10 mouse cellular contexts compared by ENCODE assay signal in genomic region chr10:58600983-58601382, GRCm38 (mm10).
DNase-seq lines count a peak whose midpoint lies in the region; ATAC-seq and TF ChIP-seq lines count a peak whose summit lies in the region.
"Had no signal": no experiment of that assay in that cellular context is flagged by ENCODE, and none has a peak within 500 bp of the region (broad histone marks: within the 10 kb centered on the region; RNA-seq: fewer than 3 reads in every experiment).

No protein-coding gene starts in this region.

- H3K4me2 ChIP-seq in liver, embryonic 11.5 days = no peak overlapping the region
- H3K4me2 ChIP-seq in forebrain, embryonic 14.5 days (ENCODE audit: low read length) = no peak overlapping the region
- H3K4me2 ChIP-seq in stomach, postnatal 0 days (replicated peaks; ENCODE audit: low read depth) = no peak overlapping the region

- no peak for ATAC-seq in liver, embryonic 11.5 days (replicated peaks; ENCODE audit: low FRiP score)
- peak; percentile 66 for ATAC-seq in forebrain, embryonic 14.5 days
- ATAC-seq in stomach, postnatal 0 days (ENCODE audit: low FRiP score, low TSS enrichment) = no peak
- ATAC-seq: CD4-positive, CD25-positive, alpha-beta regulatory T cell, adult 4 months had no signal

- TF ChIP-seq CTCF in stomach, postnatal 0 days (IDR thresholded peaks at IDR 0.05; ENCODE audit: low read depth) = no peak

- no peak overlapping the region for H3K27ac ChIP-seq in liver, embryonic 11.5 days (ENCODE audit: low read depth, low read length)
- peak overlapping the region; percentile 70 for H3K27ac ChIP-seq in forebrain, embryonic 14.5 days (ENCODE audit: low read depth, low read length)
- H3K27ac ChIP-seq in stomach, postnatal 0 days (replicated peaks) = no peak overlapping the region

- WGBS in liver, embryonic 11.5 days = 28% methylated on average over 5 of the region's 5 CpGs
- WGBS in forebrain, embryonic 14.5 days = 1% methylated on average over 5 of the region's 5 CpGs
- WGBS in stomach, postnatal 0 days = 35% methylated on average over 5 of the region's 5 CpGs

- H3K4me1 ChIP-seq in liver, embryonic 11.5 days (replicated peaks; ENCODE audit: control insufficient read depth, insufficient read depth, low read length) = no peaks in the 10 kb centered on the region
- H3K4me1 ChIP-seq in forebrain, embryonic 14.5 days (ENCODE audit: control insufficient read depth, insufficient read depth, low read length) = peaks cover 14% of the 10 kb centered on the region
- H3K4me1 ChIP-seq in stomach, postnatal 0 days (replicated peaks; ENCODE audit: control insufficient read depth, insufficient read depth) = no peaks in the 10 kb centered on the region

- H3K9me3 ChIP-seq in liver, embryonic 11.5 days (ENCODE audit: control insufficient read depth, low read length) = no peaks in the 10 kb centered on the region
- no peaks in the 10 kb centered on the region for H3K9me3 ChIP-seq in forebrain, embryonic 14.5 days (replicated peaks; ENCODE audit: control insufficient read depth, low read length)
- no peaks in the 10 kb centered on the region for H3K9me3 ChIP-seq in stomach, postnatal 0 days (ENCODE audit: control insufficient read depth, low read length)

- H3K27me3 ChIP-seq in liver, embryonic 11.5 days (replicated peaks; ENCODE audit: control insufficient read depth, insufficient read depth, low read length) = no peaks in the 10 kb centered on the region
- H3K27me3 ChIP-seq in forebrain, embryonic 14.5 days (replicated peaks; ENCODE audit: control insufficient read depth, insufficient read depth, low read length) = no peaks in the 10 kb centered on the region
- no peaks in the 10 kb centered on the region for H3K27me3 ChIP-seq in stomach, postnatal 0 days (ENCODE audit: control insufficient read depth, insufficient read depth, low read length)

- DNase-seq in liver, embryonic 11.5 days (ENCODE audit: low spot score) = peak; percentile 20
- DNase-seq in liver = no peak
- peak; percentile 73 for DNase-seq in forebrain, embryonic 14.5 days (ENCODE audit: low spot score)
- DNase-seq in mesoderm, embryonic 11.5 days (ENCODE audit: low read depth, low spot score) = peak; percentile 42
- DNase-seq in stomach, postnatal 0 days (ENCODE audit: low spot score) = peak; percentile 7
- no peak for DNase-seq in left cerebral cortex, postnatal 25 days (ENCODE audit: low spot score in 2 of 2)
- DNase-seq in heart, postnatal 36 days = no peak
- no peak for DNase-seq in thymus, postnatal 10 days (ENCODE audit: low spot score in 2 of 2)
- DNase-seq: heart, postnatal 4 days had no signal

- TF ChIP-seq EP300 in stomach, postnatal 0 days (optimal IDR thresholded peaks at IDR 0.05) = no peak

- H3K9ac ChIP-seq in liver, embryonic 11.5 days (ENCODE audit: low read depth, low read length) = no peak overlapping the region
- H3K9ac ChIP-seq in forebrain, embryonic 14.5 days (ENCODE audit: low read length) = no peak overlapping the region
- H3K9ac ChIP-seq in stomach, postnatal 0 days (ENCODE audit: low read length) = no peak overlapping the region

- H3K36me3 ChIP-seq in liver, embryonic 11.5 days (ENCODE audit: control insufficient read depth, insufficient read depth, low read length) = no peaks in the 10 kb centered on the region
- no peaks in the 10 kb centered on the region for H3K36me3 ChIP-seq in forebrain, embryonic 14.5 days (ENCODE audit: control insufficient read depth, insufficient read depth, low read length)
- H3K36me3 ChIP-seq in stomach, postnatal 0 days (ENCODE audit: control insufficient read depth, insufficient read depth, low read length) = no peaks in the 10 kb centered on the region

- intact Hi-C loops in left cerebral cortex, postnatal 25 days (cut with DNase I) = no loop called here
- intact Hi-C loops in heart, postnatal 36 days (cut with DNase I) = no loop called here

- no peak overlapping the region for H3K4me3 ChIP-seq in liver, embryonic 11.5 days (ENCODE audit: low read depth, low read length)
- no peak overlapping the region for H3K4me3 ChIP-seq in forebrain, embryonic 14.5 days (ENCODE audit: low read depth, low read length)
- H3K4me3 ChIP-seq in stomach, postnatal 0 days (ENCODE audit: low read depth, low read length) = no peak overlapping the region

Comparison
In these comparisons a context has a peak if more than half of its experiments do, and no peak if none do; other contexts are left out.
1. DNase-seq: peak in liver, embryonic 11.5 days (single experiment), forebrain, embryonic 14.5 days (single experiment), mesoderm, embryonic 11.5 days (single experiment) and stomach, postnatal 0 days (single experiment); none in liver (single experiment), left cerebral cortex, postnatal 25 days (0 of 2), heart, postnatal 36 days (0 of 2) and thymus, postnatal 10 days (0 of 2).